Mouse (Mus musculus): ENCODE measurements around the gene Tmc6.

DNA sequence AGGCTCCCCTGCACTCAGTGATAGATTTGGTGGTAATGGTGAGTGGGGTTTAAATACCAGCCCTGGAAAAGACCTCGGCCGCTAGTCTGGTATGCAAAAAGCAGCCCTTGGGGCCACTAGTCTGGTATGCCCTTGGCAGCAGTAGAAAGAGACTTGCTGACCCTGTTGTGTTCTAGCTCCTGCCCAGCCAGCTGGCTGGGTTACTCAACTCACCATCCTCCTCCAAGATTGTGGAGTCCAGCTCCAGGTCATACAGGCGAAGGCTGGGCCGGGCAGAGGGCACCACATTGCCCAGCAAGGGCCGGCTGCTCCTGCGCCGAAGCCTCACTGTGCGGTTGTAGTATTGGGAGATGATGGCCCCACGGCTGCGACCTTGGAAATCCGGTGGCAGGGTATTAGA, 4.0 kb downstream of the Tmc6 start:
- no peak for TF ChIP-seq EP300 (IDR thresholded peaks at IDR 0.05; ENCODE audit: low read depth)
- no peak for TF ChIP-seq CTCF (IDR thresholded peaks at IDR 0.05; ENCODE audit: low read depth)

Measured in liver, postnatal 0 days (tissue).